Mouse (Mus musculus): Measurements from ENCODE around the gene Tecr. TPM values are rescaled to one million over a fixed set of nuclear protein-coding genes. Genes with fewer than 3 reads are reported as not detected.

Tecr gene
- total RNA-seq, 2 experiments from 2014 or later = 498 to 523 TPM

DNA sequence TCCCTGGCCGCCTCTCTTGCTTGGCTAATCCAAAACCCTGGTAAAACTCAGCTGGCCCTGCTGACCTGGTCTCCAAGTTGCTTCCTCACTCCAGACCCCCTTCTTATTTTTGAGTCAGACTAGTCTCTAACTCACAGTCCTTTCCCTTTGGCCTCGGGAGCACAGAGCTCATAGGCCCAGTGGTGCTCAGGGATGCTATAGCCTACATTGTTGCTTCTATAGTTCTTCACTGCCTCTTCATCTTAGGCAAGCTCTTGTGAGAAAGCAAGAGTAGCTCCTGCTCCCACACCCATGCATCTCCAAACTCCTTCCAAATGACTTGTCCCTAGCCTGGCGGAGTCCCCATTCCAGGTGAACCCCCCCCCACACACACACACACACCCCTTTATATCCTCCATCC is 40.1 kb downstream of the Tecr start:
- DNase-seq (ENCODE audit: low spot score in 2 of 2) = no peak

DNA sequence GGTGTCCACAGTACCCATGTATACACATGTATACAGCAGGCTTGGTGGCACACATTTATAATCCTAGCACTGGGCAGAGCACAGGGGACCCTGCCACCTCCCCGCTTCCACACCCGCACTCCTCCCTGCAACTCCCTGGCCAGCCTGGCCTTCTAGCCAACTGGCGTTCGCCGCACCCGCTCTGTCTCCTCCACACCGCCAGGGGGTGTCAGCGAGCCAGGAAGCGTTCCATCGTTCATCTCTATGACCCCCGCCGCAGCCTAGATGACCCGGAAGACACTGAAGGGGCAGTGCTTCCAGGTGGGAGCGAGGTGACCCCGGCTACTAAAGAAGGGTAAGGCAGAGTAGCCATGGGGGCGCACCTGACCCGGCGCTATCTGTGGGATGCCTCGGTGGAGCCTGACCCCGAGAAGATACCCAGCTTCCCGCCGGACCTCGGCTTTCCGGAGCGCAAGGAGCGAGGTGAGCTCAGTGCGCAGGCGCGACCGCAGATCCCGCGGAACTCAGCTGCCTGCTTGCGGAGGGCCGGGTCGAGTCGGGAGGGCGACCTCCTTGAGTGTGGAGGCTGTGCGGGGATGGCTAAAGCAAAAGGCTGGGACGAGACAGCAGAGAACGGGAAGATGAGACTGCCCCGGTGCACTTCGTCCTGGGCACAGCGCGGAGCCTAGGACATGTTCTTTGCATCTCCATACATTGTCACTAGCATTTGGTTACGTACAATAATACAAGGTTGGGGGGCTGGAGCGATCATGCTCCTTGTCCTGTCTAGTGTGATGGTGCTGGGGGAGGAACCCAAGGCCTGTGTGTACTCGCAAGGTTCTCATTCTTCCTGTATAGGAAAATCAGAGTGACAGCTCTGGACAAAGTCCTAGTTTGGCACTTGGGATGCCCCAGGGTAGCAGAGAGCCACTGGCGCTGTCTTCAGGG is 41.0 kb downstream of the Tecr start, which contains the start of gene Ndufb7:
Gene Ndufb7, plus strand, starts transcription at position 203 of the 927 bp plus-strand sequence.
- DNase-seq (ENCODE audit: low spot score in 2 of 2) = peak; percentile 97

- no peak for DNase-seq (ENCODE audit: low spot score in 2 of 2)
These were observed 41.9 kb downstream of the Tecr start for GRCm38 (mm10) chr8:83565731-83566375.

DNA sequence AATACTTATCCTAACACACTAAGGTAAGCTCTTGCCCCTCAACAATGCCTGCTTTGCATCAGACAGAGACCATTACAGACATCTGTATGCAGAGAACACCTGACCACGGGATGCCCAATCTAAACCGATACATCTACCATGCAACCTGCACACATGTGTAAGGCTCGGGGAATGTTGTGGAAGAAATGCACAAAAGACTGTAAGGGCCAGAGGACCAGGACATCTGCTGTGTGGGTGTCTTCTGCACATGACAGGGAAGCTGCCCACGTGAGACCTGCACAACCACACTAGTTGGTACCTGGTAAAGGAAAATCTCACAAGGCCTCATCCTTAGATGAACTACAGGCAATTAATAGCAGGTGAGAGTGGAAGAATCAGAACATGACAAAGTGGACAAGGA is 44.5 kb downstream of the Tecr start:
- no peak for DNase-seq (ENCODE audit: low spot score in 2 of 2)

GRCm38 (mm10) chr8:83562669-83563068 is 45.1 kb downstream of the Tecr start:
- no peak for DNase-seq (ENCODE audit: low spot score in 2 of 2)

DNA sequence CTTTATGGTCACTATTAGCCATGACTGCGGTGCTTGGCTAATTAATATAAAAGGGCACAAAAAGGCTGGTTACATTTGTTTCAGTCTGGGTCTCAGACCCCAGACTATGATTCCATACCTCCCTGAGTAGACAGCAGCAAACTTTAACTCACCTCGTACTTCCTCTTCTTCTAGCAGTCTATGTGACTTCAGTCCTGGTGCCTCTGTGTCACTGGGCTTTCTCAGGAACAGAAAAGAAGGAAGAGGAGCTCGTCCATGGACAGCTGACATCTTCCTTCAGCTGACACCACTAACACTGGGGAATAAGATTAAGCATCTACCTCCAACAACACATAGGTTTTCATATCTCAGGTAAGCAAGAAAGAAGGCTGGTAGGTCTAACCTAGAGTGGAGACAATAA is 72.0 kb downstream of the Tecr start, which contains the start of gene Olfr370:
Gene Olfr370, plus strand, starts transcription at position 45 of the 400 bp plus-strand sequence.
- DNase-seq (ENCODE audit: low spot score in 2 of 2) = no peak

DNA sequence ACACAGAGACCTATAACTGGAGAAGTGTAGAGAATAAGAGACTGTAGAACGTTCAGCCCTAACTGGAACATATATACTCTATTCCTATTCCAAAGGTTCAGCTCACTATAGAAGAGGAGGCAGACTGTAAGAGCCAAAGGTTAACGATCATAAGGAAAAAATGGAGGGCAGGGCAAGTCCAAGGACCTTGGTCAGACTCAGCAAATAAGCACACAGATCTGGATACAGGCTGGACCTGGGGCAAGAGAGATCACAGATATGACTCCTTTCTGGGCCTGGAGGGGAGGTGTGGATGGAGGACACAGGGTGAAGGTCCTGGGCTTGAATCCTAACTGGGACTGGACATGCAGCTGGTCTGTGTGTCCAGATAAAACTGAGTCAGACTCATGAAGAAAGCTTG is 73.0 kb downstream of the Tecr start:
- DNase-seq (ENCODE audit: low spot score in 2 of 2) = no peak

Other genes with a start within 250 kb of the Tecr start
- gene Clgn, start 218.1 kb downstream of the Tecr start, total RNA-seq (2021) = not detected
- gene Scoc, start 149.6 kb downstream of the Tecr start, total RNA-seq (2021) = 10 to 100 TPM; 80.2 to 90.2 TPM
- gene Olfr370, start 72.2 kb downstream of the Tecr start, total RNA-seq (2021) = not detected
- 100 to 1,000 TPM; 220 to 282 TPM for gene Ndufb7, start 41.3 kb downstream of the Tecr start, total RNA-seq (2021)
- gene Dnajb1, start 222 bp upstream of the Tecr start, total RNA-seq (2021) = 10 to 100 TPM; 75.9 to 83.0 TPM
- gene Gipc1, start 44.7 kb upstream of the Tecr start, total RNA-seq (2021) = 10 to 100 TPM; 26.2 to 29.8 TPM
- under 1 TPM; 0.45 to 0.99 TPM for gene Ptger1, start 58.7 kb upstream of the Tecr start, total RNA-seq (2021)
- gene Pkn1, start 91.2 kb upstream of the Tecr start, total RNA-seq (2021) = 100 to 1,000 TPM; 124 to 126 TPM
- gene Ddx39, start 107.2 kb upstream of the Tecr start, total RNA-seq (2021) = 10 to 100 TPM; 17.5 to 20.5 TPM
- 10 to 100 TPM; 23.4 to 35.3 TPM for gene Adgre5, start 133.4 kb upstream of the Tecr start, total RNA-seq (2021)